Mouse (Mus musculus) CD4-positive naive resting alpha-beta T cell, adult 76 days (primary cell): ENCODE measurements around the gene Snx6. TPM values are rescaled to one million over a fixed set of nuclear protein-coding genes. Genes with fewer than 3 reads are reported as not detected.

ENCODE experiments used
- total RNA-seq: library from RNA; stranded (reverse); gene quantifications from one replicate; pipeline ENCODE4 v1.2.4, GENCODE M21; 2023

The Snx6 gene
- 61.6 TPM for total RNA-seq

DNA sequence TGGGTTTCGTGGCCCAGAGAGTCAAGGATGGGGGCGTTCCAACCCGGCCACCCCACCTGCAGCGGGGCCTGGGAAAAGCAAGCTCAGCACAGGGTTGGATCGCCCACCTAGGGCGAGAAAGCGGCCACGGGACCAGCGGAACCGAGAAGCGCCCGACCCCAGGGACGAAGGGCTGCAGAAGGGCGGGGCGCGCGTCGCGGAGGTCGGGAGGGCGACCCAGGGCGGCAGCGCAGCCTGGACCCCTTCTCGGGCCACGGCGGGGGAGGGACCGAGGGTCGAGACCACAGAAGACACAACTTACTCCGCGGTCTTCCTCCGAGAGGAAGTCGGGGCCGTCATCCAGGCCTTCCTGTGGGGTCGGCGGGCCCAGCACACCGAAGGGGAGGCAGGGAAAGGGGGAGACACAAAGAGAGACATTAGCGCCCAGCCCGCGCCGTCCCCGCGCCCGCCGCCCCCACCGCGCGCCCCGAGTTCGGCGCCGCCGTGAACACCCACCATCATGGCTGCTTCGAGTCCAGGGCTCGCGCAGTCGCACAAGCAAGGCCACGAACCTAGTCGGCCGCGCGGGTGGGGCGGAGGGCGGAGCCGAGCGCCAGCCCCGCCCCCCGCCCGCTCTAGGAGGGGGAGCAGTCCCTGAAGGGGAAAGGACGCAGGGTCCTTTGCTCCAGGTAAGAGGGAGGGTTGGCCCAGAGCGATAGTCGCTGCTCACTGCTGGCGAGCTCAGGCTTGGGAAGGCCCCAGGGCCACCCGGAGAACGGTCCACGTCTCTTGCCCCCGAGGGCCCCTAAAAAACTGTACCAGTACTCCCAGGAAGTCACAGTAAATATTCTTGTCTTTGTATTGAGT lies at the start of gene Snx6:
Gene Snx6, minus strand, starts transcription at position 551 of the 846 bp plus-strand sequence.

Other genes starting within 250 kb of the Snx6 start
- 32.9 TPM for gene Sptssa, start 139.1 kb downstream of the Snx6 start, total RNA-seq
- gene Eapp, start 99.8 kb downstream of the Snx6 start, total RNA-seq = 37.5 TPM
- 40.1 TPM for gene Cfl2, start 67.2 kb upstream of the Snx6 start, total RNA-seq
- not detected for gene Gm20403, start 190.8 kb upstream of the Snx6 start, total RNA-seq
- gene Baz1a, start 218.6 kb upstream of the Snx6 start, total RNA-seq = 91.7 TPM